Mouse (Mus musculus) bone marrow, adult 2 months (tissue): ENCODE data around the gene Pdcd1.
"Not testable (repeated sequence)": the region's sequence is repeated elsewhere in the genome, so short reads cannot be mapped to it uniquely, and the experiment has no call there.

Experiments used
- CTCF ChIP-seq: fragments of 200-500 bp; IDR thresholded peaks from 2 replicates; pipeline ENCODE4 v1.5.1; 2011; ENCODE audit warnings: low read length, control low read depth; ENCODE audit not compliant: control insufficient read depth, insufficient read depth
- POLR2A ChIP-seq: fragments of 200-500 bp; IDR thresholded peaks from 2 replicates; pipeline ENCODE4 v1.6.1; 2011; ENCODE audit warnings: low read depth, mild to moderate bottlenecking, control low read depth, low read length, borderline replicate concordance; ENCODE audit not compliant: control insufficient read depth

DNA sequence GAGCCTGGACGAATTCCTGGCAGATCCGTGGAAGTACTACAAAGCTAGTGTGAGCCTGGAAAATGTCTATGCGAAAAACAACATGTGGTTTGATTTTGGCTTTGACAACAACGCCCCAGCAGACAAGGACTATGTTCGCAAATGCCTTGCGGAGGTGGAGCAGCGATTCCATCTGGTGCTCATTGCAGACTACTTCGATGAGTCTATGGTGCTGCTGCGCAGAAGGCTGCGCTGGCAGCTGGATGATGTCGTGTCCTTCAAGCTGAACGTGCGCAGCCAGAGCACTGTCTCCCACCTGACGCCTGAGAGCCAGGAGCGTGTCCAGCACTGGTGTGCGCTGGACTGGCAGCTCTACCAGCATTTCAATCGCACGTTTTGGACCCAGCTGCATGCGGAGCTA, 43.5 kb downstream of the Pdcd1 start:
- TF ChIP-seq POLR2A, CTCF: not testable (repeated sequence)
